Mouse (Mus musculus) colon, adult 2 months (tissue): ENCODE data around the gene Prss41. TPM values are rescaled to one million over a fixed set of nuclear protein-coding genes. Genes with fewer than 3 reads are reported as not detected.

Source experiments
- polyA plus RNA-seq: library from polyadenylated mRNA; depleted of rRNA; stranded (reverse); fragments of >200 nt; gene quantifications from 2 replicates; pipeline ENCODE4 v1.2.3, GENCODE M21; 2012; rRNA removed

The Prss41 gene
- polyA plus RNA-seq = 1.9 and 6.1 TPM in 2 replicates

GRCm38 (mm10) chr17:23843812-23844273 lies at the start of gene Prss41, which contains the start of gene Prss32:
Prss41 (minus strand) TSS chr17:23844172.
Prss32 (plus strand) TSS chr17:23843855.

DNA sequence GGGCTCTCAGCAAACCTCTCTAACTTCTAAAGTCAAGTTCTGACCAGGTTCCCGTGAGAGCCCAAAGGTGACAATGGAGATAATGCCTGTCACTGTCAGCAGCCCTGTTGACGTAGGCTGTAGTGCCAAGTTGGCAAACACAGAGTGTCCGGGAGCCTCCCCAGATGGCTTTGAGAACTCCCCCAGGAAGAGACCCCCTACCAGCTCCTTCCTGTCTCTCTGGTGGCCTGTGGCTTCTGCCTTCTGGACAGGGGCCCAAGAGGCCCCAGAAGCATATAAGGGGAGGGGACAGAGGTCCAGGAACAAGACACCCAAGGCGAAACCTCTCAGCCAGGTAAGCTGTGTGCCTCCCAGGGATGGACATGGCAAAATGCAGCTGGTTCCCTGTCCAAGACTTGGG lies 36.6 kb upstream of the Prss41 start, which contains the start of the genes Dcpp1 and Dcpp2:
Gene Dcpp1, plus strand, starts transcription at position 301 of the 400 bp plus-strand sequence.
Gene Dcpp2, plus strand, starts transcription at position 305 of the 400 bp plus-strand sequence.

GRCm38 (mm10) chr17:23867756-23868155 lies 23.8 kb upstream of the Prss41 start, which contains the start of gene Prss21:
Prss21 (plus strand) TSS chr17:23868056.

DNA sequence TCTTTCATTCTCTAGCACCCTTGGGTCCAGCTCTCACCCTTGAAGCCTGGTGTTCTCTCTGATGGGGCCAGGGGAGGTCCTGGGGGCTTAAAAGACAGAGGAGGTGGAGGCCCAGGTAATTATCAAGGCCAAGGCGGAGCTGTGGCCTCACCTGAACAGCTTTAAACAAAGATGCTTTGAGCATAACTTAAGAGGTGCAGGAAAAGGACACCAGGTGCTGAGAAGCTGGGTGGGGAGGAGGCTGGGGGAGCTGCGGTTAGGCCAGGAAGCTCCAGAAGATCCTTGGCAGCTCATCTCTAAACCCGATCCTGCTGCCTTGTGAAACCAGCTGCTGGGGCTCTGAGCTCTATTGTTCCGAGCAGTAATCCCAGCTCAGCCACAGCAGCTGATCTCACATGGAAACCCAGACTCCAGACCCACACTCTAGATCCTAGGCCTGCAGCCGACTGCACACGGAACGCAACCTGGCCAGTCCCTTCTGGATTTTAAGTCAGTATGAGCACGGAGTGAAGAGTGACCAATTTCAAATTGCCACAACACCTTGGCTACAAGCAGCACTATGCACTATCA lies 7.9 kb downstream of the Prss41 start, which contains the start of gene Prss33:
Gene Prss33, minus strand, starts transcription at position 51 of the 570 bp plus-strand sequence.

GRCm38 (mm10) chr17:23829064-23829619 lies 14.8 kb downstream of the Prss41 start, which contains the start of gene Elob:
Elob (minus strand) TSS chr17:23829136.

DNA sequence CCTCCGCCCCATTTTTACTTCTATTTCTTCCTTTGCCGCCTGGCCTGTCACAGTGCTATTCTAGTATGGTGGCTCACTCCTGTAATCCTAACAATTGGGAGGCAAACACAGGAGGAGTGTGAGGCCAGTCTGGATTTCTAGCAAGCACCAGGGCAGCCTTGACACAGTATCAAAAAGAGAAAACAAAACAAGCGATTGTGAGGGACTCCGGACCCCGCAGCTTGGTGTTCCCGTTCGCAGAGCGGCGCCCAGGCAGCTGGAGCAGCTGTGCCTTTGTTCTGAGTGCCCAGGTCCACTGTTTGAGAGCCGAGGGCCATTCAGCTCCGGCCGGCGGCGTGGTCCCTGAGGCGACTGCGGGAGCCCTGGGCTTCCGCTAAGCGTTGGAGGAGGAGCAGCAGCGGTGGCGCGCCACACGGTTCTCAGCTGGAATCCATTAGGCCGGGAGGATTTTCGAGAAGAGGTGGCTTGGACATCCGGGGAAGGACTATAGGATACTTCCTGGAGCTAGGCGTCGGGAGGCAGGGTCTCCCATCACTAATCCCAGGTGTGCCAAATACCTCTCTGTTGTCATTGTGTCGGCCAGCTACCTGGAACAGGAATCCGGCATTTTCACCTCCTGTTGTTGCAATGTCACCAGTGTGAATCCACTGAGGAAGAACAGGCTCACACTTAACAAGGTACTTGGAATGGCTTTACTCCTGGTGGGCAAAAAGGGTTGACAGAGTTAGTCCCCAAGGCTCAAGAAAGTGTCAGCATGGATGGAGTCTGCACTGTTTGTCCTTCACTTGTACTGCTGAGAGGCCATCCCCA lies 53.5 kb downstream of the Prss41 start, which contains the start of gene Srrm2:
Gene Srrm2, plus strand, starts transcription at position 264 of the 810 bp plus-strand sequence.

Other genes starting within 250 kb of the Prss41 start
- 11.5 and 11.8 TPM in 2 replicates for gene Zfp13, start 244.7 kb downstream of the Prss41 start, polyA plus RNA-seq
- not detected in 2 replicates for gene Zscan10, start 243.3 kb downstream of the Prss41 start, polyA plus RNA-seq
- gene Mmp25, start 198.9 kb downstream of the Prss41 start, polyA plus RNA-seq = 0.32 and 0.51 TPM in 2 replicates
- gene Bicdl2, start 183.7 kb downstream of the Prss41 start, polyA plus RNA-seq = 18.5 and 18.9 TPM in 2 replicates
- gene Hcfc1r1, start 170.6 kb downstream of the Prss41 start, polyA plus RNA-seq = 362 and 417 TPM in 2 replicates
- 20.1 and 25.6 TPM in 2 replicates for gene Thoc6, start 170.3 kb downstream of the Prss41 start, polyA plus RNA-seq
- 32.1 and 32.9 TPM in 2 replicates for gene Tnfrsf12a, start 166.7 kb downstream of the Prss41 start, polyA plus RNA-seq
- 0.53 TPM in 1 of 2 replicates, not detected in the other for gene Cldn6, start 164.9 kb downstream of the Prss41 start, polyA plus RNA-seq
- gene Cldn9, start 160.1 kb downstream of the Prss41 start, polyA plus RNA-seq = 0.37 and 0.46 TPM in 2 replicates
- 0.09 TPM in 1 of 2 replicates, not detected in the other for gene 1520401A03Rik, start 121.4 kb downstream of the Prss41 start, polyA plus RNA-seq
- gene Pkmyt1, start 117.8 kb downstream of the Prss41 start, polyA plus RNA-seq = 61.5 and 71.9 TPM in 2 replicates
- gene Paqr4, start 103.3 kb downstream of the Prss41 start, polyA plus RNA-seq = 392 and 448 TPM in 2 replicates
- gene Kremen2, start 98.3 kb downstream of the Prss41 start, polyA plus RNA-seq = 14.8 and 15.8 TPM in 2 replicates
- gene Flywch1, start 72.6 kb downstream of the Prss41 start, polyA plus RNA-seq = 30.4 and 32.2 TPM in 2 replicates
- gene Flywch2, start 58.1 kb downstream of the Prss41 start, polyA plus RNA-seq = 15.4 and 24.0 TPM in 2 replicates
- 521 and 552 TPM in 2 replicates for gene Srrm2, start 53.6 kb downstream of the Prss41 start, polyA plus RNA-seq
- gene Elob, start 15.0 kb downstream of the Prss41 start, polyA plus RNA-seq = 551 and 740 TPM in 2 replicates
- 0.24 and 0.87 TPM in 2 replicates for gene Prss33, start 8.1 kb downstream of the Prss41 start, polyA plus RNA-seq
- gene Prss32, start 317 bp downstream of the Prss41 start, polyA plus RNA-seq = 1,354 and 1,658 TPM in 2 replicates
- not detected in 2 replicates for gene Prss21, start 23.9 kb upstream of the Prss41 start, polyA plus RNA-seq
- gene Dcpp1, start 36.7 kb upstream of the Prss41 start, polyA plus RNA-seq = not detected in 2 replicates
- not detected in 2 replicates for gene Dcpp2, start 36.7 kb upstream of the Prss41 start, polyA plus RNA-seq
- not detected in 2 replicates for gene Dcpp3, start 73.3 kb upstream of the Prss41 start, polyA plus RNA-seq
- gene Sbp, start 97.5 kb upstream of the Prss41 start, polyA plus RNA-seq = not detected in 2 replicates
- not detected in 2 replicates for gene Sbpl, start 111.1 kb upstream of the Prss41 start, polyA plus RNA-seq
- gene Prss30, start 136.4 kb upstream of the Prss41 start, polyA plus RNA-seq = 370 and 486 TPM in 2 replicates
- not detected in 2 replicates for gene Prss22, start 153.9 kb upstream of the Prss41 start, polyA plus RNA-seq
- gene Prss27, start 194.0 kb upstream of the Prss41 start, polyA plus RNA-seq = 0.93 and 1.4 TPM in 2 replicates
- 49.8 and 73.7 TPM in 2 replicates for gene Kctd5, start 229.3 kb upstream of the Prss41 start, polyA plus RNA-seq